Mouse (Mus musculus) cerebellum, postnatal 14 days (tissue): ENCODE measurements at regions not wholly inside any gene's neighbourhood (a gene's known extent, or its start where the extent isn't known, plus 50 kb on each side); places are given as distances from the start of the nearest gene placed in this dataset.
"Not testable (repeated sequence)": the region's sequence is repeated elsewhere in the genome, so short reads cannot be mapped to it uniquely, and the experiment has no call there.

ENCODE experiments used
- DNase-seq, 2 experiments: peaks; one replicate each; pipeline ENCODE4 v3.0.0; 2021; ENCODE audit warnings: mixed read lengths in 2 of 2

DNA sequence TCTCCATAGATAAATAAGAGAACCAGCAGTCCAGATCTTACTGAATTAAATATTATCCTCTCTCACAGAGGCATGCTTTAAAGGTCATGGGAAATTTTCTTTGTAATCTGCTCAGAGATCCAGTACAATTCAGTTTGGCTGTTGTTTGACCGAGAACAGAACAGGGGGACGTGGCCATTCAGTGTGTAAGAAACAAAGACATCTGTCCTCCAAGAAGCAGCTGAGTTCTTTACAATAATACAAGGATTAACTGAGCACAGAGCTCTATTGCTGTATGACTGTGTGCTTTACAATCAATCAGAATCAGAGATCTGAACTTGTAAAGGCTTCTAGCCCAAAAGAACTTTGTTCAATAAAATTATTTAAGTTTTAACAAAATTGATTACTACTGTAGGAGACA lies 287.6 kb upstream of the Cntn5 start:
- no peak for DNase-seq

DNA sequence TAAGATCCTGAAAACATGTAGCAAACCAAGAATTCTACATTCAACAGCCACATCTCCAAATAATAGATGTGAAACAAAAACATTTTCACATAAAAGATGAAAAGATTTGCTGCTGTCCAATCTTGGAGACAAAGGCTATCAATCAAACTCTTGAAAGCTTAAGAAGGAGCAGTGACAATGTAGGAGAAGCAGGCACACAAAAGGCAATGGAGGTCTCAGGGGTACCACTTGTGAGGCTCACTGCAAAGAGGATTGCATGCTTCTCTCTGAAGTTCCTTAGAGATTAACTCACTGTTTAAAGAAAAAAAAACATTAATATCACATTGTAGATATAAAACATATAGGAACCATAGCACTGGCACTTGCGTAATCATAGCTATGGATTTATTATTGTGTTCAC lies 241.2 kb upstream of the Cntn5 start:
- DNase-seq, result no peak

DNA sequence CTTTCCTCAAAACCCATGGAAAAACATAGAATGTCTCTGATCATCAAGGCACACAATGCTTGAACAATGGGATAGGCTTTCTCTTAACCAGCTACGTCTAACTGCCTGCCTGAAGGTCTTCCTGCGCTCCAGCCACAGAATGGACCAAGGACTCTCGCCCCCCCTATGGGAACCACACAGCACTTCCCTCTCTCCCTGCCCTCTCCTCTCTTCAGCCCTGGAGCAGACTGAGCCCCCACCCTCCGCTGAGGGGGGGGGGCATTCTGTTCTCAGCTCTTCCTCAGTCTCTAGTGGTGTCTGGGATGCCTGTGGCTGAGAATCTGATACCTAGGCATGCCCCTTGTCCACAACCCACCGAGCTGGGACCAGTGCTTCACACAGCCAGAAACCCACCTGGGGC lies 222.3 kb upstream of the Cntn5 start:
- DNase-seq, result no peak

DNA sequence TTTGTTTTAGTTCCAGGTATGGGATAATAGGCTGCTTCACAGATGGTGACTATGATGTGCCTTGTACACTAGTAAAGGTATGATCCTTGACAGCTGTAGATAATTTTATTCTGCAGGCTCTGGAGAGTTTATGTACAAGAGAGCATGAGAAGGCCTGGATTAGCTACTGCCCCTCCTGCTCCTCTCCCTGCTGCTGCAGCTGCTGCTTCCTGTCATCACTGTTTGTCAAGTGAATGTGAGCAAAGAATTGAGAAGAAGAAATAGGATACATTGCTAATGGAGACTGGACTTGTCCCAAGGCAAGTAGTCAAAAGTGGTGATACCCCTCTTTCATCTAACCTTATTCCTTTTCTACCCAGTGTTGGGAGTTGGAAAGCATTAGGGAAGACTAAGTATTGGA lies 214.6 kb upstream of the Cntn5 start:
- DNase-seq, result no peak

DNA sequence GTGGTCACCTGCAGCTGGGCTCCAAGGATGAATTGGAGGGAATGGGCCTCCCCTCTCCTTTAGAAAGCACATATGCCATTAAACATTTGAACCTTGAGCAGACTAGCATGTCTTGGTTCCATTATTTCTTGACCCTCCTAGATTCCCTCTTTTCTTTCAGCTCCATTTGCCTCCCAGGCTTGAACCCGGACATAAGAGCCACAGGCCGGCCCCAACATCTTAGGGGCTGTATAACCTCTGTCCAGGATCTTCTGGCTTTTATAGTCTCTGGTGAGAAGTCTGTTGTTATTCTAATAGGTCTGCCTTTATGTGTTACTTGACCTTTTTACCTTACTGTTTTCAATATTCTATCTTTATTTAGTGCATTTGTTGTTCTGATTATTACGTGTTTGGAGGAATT lies 203.3 kb upstream of the Cntn5 start:
- DNase-seq, result not testable (repeated sequence)

DNA sequence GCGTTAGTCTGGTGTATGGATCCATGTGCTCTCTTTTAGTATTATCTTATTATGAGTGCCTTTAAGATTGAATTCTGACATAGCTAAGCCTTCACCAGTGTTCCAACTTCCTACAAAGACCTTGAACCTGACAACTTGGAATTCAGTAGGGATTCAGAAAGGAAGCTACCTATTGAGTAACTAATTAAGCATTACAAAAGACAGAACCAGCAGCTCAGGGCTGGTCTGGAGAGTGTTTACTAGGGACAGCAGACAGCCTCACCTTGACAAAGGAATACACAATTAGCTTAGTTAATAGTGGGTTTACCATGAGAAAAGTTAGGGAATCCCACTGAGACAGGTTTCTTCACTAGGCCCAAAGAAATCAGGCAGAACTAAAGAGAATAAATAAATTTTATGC lies 202.6 kb upstream of the Cntn5 start:
- not testable (repeated sequence) for DNase-seq

DNA sequence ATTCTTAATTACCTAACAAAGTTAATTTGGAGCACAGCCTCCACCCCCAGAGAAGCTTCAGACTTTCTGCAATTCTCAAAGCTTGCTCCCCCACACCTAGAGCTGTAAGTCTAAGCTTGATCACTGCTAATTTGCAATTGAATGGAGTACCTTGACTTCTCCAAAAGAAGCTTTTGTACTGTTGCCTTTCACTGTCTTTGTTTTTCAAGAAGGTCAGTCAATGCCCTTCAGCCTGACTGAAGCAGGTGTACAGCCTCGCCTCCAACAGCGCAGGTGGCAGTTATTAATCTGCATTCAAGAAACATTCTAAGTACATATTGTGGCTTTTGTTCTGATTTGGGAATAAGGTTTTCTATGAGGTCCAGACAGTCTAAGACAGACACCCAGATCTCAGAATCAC lies 201.7 kb upstream of the Cntn5 start:
- DNase-seq, result no peak

DNA sequence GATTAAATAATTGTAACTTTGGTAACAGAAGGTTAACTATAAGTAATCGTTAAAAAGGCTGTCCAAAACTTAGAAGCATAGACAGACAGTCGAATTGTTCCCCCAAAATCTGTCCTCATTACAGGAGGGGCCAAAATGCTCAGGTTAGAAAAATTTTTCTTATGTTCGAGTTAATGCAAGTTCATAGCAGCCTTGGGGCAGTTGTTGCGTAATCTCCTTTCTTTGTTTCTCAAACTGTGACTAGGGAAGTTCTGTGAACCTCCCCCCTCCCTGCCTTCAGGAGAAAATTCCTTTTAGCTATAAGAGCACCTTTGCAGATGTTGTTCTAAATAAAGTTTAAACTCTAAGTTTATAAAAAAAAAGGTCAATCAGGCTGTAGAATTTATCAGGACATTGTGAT lies 198.9 kb upstream of the Cntn5 start:
- DNase-seq, result no peak

DNA sequence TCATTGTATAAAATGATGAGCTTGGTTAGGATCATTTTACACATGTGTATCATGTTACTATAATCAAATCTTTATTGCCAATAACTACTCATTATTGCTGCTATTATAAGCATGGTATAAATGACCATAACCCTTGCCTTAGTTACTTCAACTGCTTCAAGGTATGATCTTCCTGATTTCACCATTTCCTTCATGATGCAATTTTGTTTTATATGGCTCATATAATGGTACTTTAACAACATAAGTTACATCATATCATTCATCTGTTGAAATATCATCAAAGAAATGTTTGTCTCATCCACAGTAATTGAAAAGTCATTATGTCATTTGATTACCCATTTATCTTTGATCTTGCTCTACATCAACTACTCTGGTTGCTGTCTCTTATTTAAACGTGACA lies 188.3 kb upstream of the Cntn5 start:
- DNase-seq, result no peak

DNA sequence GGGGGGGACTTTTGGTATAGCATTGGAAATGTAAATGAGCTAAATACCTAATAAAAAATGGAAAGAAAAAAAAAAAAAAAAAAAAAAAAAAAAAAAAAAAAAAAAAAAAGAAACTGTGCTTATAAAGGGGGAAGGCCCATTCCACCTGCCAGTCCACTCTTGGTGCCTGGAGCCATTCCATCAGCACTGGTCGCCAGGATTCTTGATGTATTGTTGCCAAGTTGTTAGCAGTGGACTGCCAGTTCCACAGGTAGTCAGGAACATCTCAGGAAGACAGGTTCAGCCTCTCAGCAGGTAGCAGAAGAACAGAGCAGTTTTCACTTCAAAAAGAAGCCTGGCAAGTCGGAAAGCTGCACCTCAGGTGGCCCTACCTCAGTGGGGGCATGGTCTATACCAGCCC lies 162.6 kb upstream of the Cntn5 start:
- DNase-seq, result peak; percentile 12 to 52

DNA sequence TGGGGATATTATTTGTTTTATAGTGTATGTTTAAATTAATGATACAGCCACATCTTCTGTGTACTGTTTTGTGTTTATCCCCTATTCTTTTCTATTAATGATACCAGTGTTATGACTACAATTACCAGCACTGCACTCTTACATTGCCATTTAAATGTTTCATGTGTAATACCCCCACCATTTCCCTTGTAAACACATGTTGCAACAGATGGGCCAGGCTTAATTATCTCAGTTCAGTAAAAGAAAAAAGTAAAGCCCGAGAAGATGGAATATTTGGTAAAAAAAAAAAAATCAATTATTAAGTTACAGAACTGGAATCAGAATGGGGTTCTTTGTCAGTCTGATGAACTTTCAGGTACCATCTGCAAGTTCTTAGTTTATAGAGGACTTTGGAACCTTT lies 158.3 kb upstream of the Cntn5 start:
- DNase-seq, result no peak
